Mouse (Mus musculus) liver, embryonic 13.5 days (tissue): ENCODE measurements around the gene Pced1b. TPM values are rescaled to one million over a fixed set of nuclear protein-coding genes. Genes with fewer than 3 reads are reported as not detected.

Experiments used
- ATAC-seq: fragments of 200-750 bp; cut with Nextera tagmentation; 2 replicates; pipeline ENCODE4 v1.8.0; 2017; ENCODE audit warnings: low read depth, mild to moderate bottlenecking, moderate number of reproducible peaks, moderate library complexity
- DNase-seq: peaks from one replicate; pipeline ENCODE4 v3.0.0; 2022
- H3K27ac ChIP-seq: fragments of 300-500 bp; sonication (generic); 2 replicates; pipeline ENCODE4 v1.5.1; 2015; ENCODE audit warnings: moderate library complexity, mild to moderate bottlenecking, inconsistent platforms
- H3K27me3 ChIP-seq: fragments of 300-500 bp; sonication (generic); 2 replicates; pipeline ENCODE4 v1.6.1; 2015; ENCODE audit warnings: mild to moderate bottlenecking, inconsistent platforms
- H3K36me3 ChIP-seq: fragments of 300-500 bp; sonication (generic); 2 replicates; pipeline ENCODE4 v1.6.1; 2015; ENCODE audit warnings: mild to moderate bottlenecking, inconsistent platforms
- H3K4me1 ChIP-seq: fragments of 300-500 bp; sonication (generic); replicated peaks from 2 replicates; pipeline ENCODE4 v1.6.1; 2015; ENCODE audit warnings: inconsistent platforms
- H3K4me2 ChIP-seq: fragments of 300-500 bp; sonication (generic); 2 replicates; pipeline ENCODE4 v1.6.1; 2015; ENCODE audit warnings: inconsistent platforms, mild to moderate bottlenecking, moderate library complexity
- H3K4me3 ChIP-seq: fragments of 300-500 bp; sonication (generic); replicated peaks from 2 replicates; pipeline ENCODE4 v1.5.1; 2015; ENCODE audit warnings: mild to moderate bottlenecking, inconsistent platforms
- H3K9ac ChIP-seq: fragments of 300-500 bp; sonication (generic); 2 replicates; pipeline ENCODE4 v1.6.1; 2015; ENCODE audit warnings: mild to moderate bottlenecking, inconsistent platforms
- H3K9me3 ChIP-seq: fragments of 300-500 bp; sonication (generic); replicated peaks from 2 replicates; pipeline ENCODE4 v1.6.1; 2016; ENCODE audit warnings: inconsistent platforms
- WGBS: fragments of 180-500 bp; shearing (Covaris S2); methylation state at CpG from one replicate; pipeline ENCODE4 v1.1.7; 2015; ENCODE audit not compliant: insufficient replicate concordance; 5-methylcytosine and 5-hydroxymethylcytosine counted together
- polyA plus RNA-seq: library from polyadenylated mRNA; unstranded; fragments of >200 nt; fragmentation: Nextera tagmentation; extraction: Ambion mirVana; gene quantifications from 2 replicates; pipeline ENCODE4 v1.2.1, GENCODE M21; 2015

Gene Pced1b
- polyA plus RNA-seq, 1 experiment from 2014 or later, result 4.6 TPM

- no peak overlapping the region for H3K4me3 ChIP-seq
- no peak overlapping the region for H3K27ac ChIP-seq
- H3K27me3 ChIP-seq, result no peaks in the 10 kb centered on the region
- H3K4me2 ChIP-seq, result no peak overlapping the region
- no peak overlapping the region for H3K9ac ChIP-seq
- 72% methylated on average over 17 of the region's 17 CpGs for WGBS
- no peaks in the 10 kb centered on the region for H3K9me3 ChIP-seq
- ATAC-seq, result no peak
- H3K4me1 ChIP-seq, result no peaks in the 10 kb centered on the region
- H3K36me3 ChIP-seq, result no peaks in the 10 kb centered on the region
- no peak for DNase-seq
These were observed 11.8 kb downstream of the Pced1b start for GRCm38 (mm10) chr15:97258483-97259230.

DNA sequence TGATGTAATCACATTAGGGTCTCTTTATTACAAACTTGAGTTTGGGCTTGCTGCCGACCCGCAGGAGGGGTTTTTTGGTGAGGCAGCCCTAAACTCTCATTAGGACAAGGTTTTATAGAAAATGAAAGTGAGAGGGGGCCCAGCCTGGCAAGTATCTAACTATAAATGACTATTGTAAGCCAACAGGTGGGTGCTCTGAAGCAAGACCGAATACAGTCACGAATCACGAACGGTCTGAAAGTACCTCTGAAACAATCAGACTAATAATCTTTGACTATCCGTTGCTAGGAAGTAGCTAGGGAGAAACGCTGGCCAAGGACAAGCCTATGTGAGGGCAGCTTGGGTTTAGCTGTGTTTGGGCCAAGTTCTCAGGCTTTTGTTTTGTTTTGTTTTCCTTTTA is 12.4 kb downstream of the Pced1b start:
- Histone ChIP-seq H3K4me2 (no peak overlapping the region), H3K36me3 (no peaks in the 10 kb centered on the region), H3K9me3 (no peaks in the 10 kb centered on the region), H3K27me3 (no peaks in the 10 kb centered on the region), H3K4me3 (no peak overlapping the region), H3K9ac (no peak overlapping the region), H3K4me1 (no peaks in the 10 kb centered on the region), H3K27ac (no peak overlapping the region)
- ATAC-seq (no peak), DNase-seq (no peak)
- WGBS, result 80% methylated on average over 8 of the region's 8 CpGs

- no peaks in the 10 kb centered on the region for H3K36me3 ChIP-seq
- WGBS, result 48% methylated on average over 11 of the region's 11 CpGs
- DNase-seq (no peak), ATAC-seq (no peak)
- no peaks in the 10 kb centered on the region for H3K27me3 ChIP-seq
- no peaks in the 10 kb centered on the region for H3K4me1 ChIP-seq
- no peak overlapping the region for H3K4me2 ChIP-seq
- no peak overlapping the region for H3K9ac ChIP-seq
- H3K27ac ChIP-seq, result no peak overlapping the region
- H3K9me3 ChIP-seq, result no peaks in the 10 kb centered on the region
- no peak overlapping the region for H3K4me3 ChIP-seq
These were observed 13.2 kb downstream of the Pced1b start for GRCm38 (mm10) chr15:97259968-97260597.

GRCm38 (mm10) chr15:97262251-97262650 is 15.3 kb downstream of the Pced1b start:
- no peak overlapping the region for H3K4me3 ChIP-seq
- no peak overlapping the region for H3K27ac ChIP-seq
- H3K36me3 ChIP-seq, result no peaks in the 10 kb centered on the region
- no peaks in the 10 kb centered on the region for H3K27me3 ChIP-seq
- 71% methylated on average over 9 of the region's 9 CpGs for WGBS
- H3K4me2 ChIP-seq, result no peak overlapping the region
- H3K9me3 ChIP-seq, result no peaks in the 10 kb centered on the region
- ATAC-seq, result no peak
- no peak overlapping the region for H3K9ac ChIP-seq
- DNase-seq, result no peak
- no peaks in the 10 kb centered on the region for H3K4me1 ChIP-seq

- Histone ChIP-seq H3K9me3 (no peaks in the 10 kb centered on the region), H3K4me3 (no peak overlapping the region), H3K27me3 (no peaks in the 10 kb centered on the region), H3K4me2 (no peak overlapping the region), H3K27ac (no peak overlapping the region), H3K4me1 (no peaks in the 10 kb centered on the region), H3K9ac (no peak overlapping the region), H3K36me3 (no peaks in the 10 kb centered on the region)
- DNase-seq, result no peak
- ATAC-seq, result no peak
- 65% methylated on average over 14 of the region's 14 CpGs for WGBS
These were observed 19.4 kb downstream of the Pced1b start for GRCm38 (mm10) chr15:97266236-97266845.

GRCm38 (mm10) chr15:97267094-97267695 is 20.3 kb downstream of the Pced1b start:
- Histone ChIP-seq H3K4me3 (no peak overlapping the region), H3K36me3 (no peaks in the 10 kb centered on the region), H3K9ac (no peak overlapping the region), H3K4me2 (no peak overlapping the region), H3K27ac (no peak overlapping the region), H3K27me3 (no peaks in the 10 kb centered on the region), H3K9me3 (no peaks in the 10 kb centered on the region), H3K4me1 (peaks cover 5% of the 10 kb centered on the region; the same call in 1 of the 2 replicates)
- no peak for DNase-seq
- no peak for ATAC-seq
- WGBS, result 59% methylated on average over 8 of the region's 8 CpGs

DNA sequence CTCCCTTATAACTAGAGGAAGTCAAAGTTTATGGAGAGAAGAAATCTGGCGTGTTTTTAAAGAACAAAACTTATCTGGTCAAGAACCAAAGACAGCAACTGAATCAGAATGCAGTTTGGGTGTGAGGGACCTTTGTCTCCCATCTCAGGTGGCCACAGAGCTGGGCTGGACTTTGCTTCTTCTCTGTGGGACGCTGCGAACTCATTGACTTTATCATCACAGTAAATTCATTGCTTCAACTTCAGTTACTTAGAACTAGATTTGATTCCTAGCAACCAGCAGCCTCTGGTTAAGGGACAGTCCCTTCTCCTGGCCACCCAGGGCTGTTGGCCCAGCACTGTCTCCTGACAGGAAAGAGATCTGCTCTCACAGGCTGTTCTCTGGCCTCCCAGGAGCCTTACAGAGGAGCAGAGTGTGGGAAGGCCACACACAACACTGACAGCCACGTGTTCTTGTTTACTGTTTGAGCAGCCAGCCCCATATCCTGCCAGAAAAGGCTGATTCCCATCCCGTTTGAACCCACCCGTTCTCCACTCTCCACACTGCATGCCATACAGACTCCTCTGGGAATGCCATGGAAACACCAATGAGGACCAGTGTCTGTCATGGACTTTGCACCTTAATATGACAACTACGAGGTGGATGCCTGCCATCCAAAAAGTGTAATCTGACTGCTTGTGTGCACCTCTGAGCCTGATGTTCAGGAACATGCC is 25.2 kb downstream of the Pced1b start:
- no peaks in the 10 kb centered on the region for H3K36me3 ChIP-seq
- H3K9ac ChIP-seq, result no peak overlapping the region
- WGBS, result 45% methylated on average over 7 of the region's 7 CpGs
- H3K4me3 ChIP-seq, result no peak overlapping the region
- no peaks in the 10 kb centered on the region for H3K9me3 ChIP-seq
- no peak overlapping the region for H3K27ac ChIP-seq
- H3K27me3 ChIP-seq, result no peaks in the 10 kb centered on the region
- ATAC-seq (no peak), DNase-seq (no peak)
- no peak overlapping the region for H3K4me2 ChIP-seq
- H3K4me1 ChIP-seq, result peaks cover 7% of the 10 kb centered on the region; the same call in 1 of the 2 replicates

- no peak for DNase-seq
- peaks cover 7% of the 10 kb centered on the region; the same call in 1 of the 2 replicates for H3K4me1 ChIP-seq
- ATAC-seq, result no peak
- WGBS, result 72% methylated on average over 3 of the region's 3 CpGs
- no peak overlapping the region for H3K27ac ChIP-seq
- H3K4me2 ChIP-seq, result no peak overlapping the region
- no peaks in the 10 kb centered on the region for H3K36me3 ChIP-seq
- no peaks in the 10 kb centered on the region for H3K9me3 ChIP-seq
- H3K27me3 ChIP-seq, result no peaks in the 10 kb centered on the region
- no peak overlapping the region for H3K4me3 ChIP-seq
- H3K9ac ChIP-seq, result no peak overlapping the region
These were observed 25.9 kb downstream of the Pced1b start for GRCm38 (mm10) chr15:97272831-97273230.

DNA sequence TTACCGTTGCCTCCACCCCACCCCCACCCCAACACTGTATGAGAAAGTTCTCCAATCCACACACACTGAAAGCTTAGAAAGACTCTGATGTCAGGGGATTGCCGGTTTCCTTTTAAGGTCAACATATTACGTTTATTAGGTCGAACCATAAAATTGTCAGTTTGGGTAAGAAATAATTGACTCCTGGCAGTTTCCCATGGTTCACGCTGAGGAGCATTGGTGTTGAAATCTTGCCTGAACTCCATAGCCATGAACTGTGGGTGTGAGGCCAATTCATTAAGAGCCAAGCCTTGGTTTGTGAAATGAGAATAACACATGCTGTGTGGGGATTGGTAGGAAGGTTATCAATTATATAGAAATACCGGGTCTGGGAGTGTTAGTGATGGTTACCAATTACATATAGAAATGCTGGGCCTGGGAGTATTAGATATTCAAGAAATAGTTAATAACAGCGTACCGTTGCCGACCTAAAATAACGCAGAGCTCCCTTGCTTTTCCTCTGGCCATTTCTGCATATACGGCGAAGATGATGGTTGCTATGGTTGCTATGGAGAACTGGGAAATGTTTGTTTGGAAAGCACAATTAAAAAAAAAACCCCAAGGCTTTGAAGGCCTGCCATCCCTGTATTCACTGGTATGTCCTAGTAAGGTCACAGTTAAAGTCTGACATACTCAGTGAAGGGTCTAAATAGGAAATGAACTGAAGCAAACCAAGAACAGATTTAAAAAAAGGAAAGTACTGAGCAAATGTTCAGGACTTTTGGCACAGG is 28.9 kb downstream of the Pced1b start:
- H3K4me3 ChIP-seq, result no peak overlapping the region
- H3K27ac ChIP-seq, result no peak overlapping the region
- no peaks in the 10 kb centered on the region for H3K36me3 ChIP-seq
- 79% methylated on average over 12 of the region's 12 CpGs for WGBS
- H3K27me3 ChIP-seq, result no peaks in the 10 kb centered on the region
- H3K9me3 ChIP-seq, result no peaks in the 10 kb centered on the region
- no peak overlapping the region for H3K9ac ChIP-seq
- peaks cover 7% of the 10 kb centered on the region; the same call in 1 of the 2 replicates for H3K4me1 ChIP-seq
- H3K4me2 ChIP-seq, result no peak overlapping the region
- no peak for ATAC-seq
- no peak for DNase-seq

DNA sequence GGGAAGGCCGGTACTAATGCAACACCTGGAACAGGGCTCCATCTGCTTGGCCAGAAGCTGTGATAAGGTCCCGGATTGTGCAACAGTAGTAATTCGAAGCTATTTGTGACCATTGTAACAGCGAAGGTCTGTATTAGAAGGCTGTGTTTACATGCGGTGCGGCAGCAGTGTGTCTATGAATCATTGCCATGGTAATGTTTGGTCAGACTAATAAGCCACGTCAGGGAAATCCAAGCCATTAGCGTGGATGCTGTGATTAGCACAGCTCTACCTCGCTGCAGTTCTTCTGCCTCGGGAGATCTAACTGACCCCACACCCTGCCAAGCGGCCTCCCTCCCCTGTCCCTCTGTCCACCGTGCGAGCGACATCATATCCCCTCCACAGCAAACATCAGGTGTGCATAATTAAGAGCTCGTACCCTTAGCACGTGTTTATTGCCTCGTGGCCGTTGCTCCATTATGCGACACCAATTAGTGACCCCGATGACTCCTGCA is 29.8 kb downstream of the Pced1b start:
- Histone ChIP-seq H3K9me3 (no peaks in the 10 kb centered on the region), H3K4me1 (peaks cover 5% of the 10 kb centered on the region; the same call in 1 of the 2 replicates), H3K4me3 (no peak overlapping the region), H3K27me3 (no peaks in the 10 kb centered on the region), H3K27ac (no peak overlapping the region), H3K9ac (no peak overlapping the region), H3K36me3 (no peaks in the 10 kb centered on the region), H3K4me2 (no peak overlapping the region)
- WGBS, result 72% methylated on average over 20 of the region's 20 CpGs
- ATAC-seq, result no peak
- DNase-seq, result no peak
